In genomic region chr16:76201773-76202571, GRCm38 (mm10) we compare ENCODE assay signal across 8 mouse cellular contexts.
DNase-seq lines count a peak whose midpoint lies in the region; TF ChIP-seq lines count a peak whose summit lies in the region.

No protein-coding gene starts in this region.

- H3K27ac ChIP-seq in gastrocnemius, adult 2 months = no peak overlapping the region
- no peak overlapping the region for H3K27ac ChIP-seq in embryonic fibroblast, embryonic 13.5 days (ENCODE audit: insufficient read depth, low read length)

- no peak for TF ChIP-seq POLR2A in embryonic fibroblast, embryonic 13.5 days (IDR thresholded peaks at IDR 0.05; ENCODE audit: low read depth, low read length)

- H3K4me3 ChIP-seq in gastrocnemius, adult 2 months = no peak overlapping the region
- H3K4me3 ChIP-seq in embryonic fibroblast, embryonic 13.5 days (ENCODE audit: insufficient read depth, low read length) = no peak overlapping the region

- intact Hi-C loops in gastrocnemius, adult 2 months (cut with DNase I) = loop anchor here (2.0 to 10.0 kb wide), 4 partner anchors 171 to 665 kb away; partner anchors contain the start of gene Nrip1

- DNase-seq in gastrocnemius, adult 2 months = peak; percentile 50
- DNase-seq in gastrocnemius, postnatal 10 days = no peak
- peak; percentile 6 to 11 for DNase-seq in B cell, adult 2 months
- peak; percentile 62 to 72 for DNase-seq in adrenal gland, postnatal 36 days
- DNase-seq in kidney, postnatal 36 days = peak; percentile 71 to 81
- peak; percentile 32 for DNase-seq in skeletal muscle tissue, adult 2 months (ENCODE audit: low read depth, low spot score)
- DNase-seq in testis, postnatal 10 days (ENCODE audit: low spot score) = no peak

- no peaks in the 10 kb centered on the region for H3K4me1 ChIP-seq in embryonic fibroblast, embryonic 13.5 days (ENCODE audit: control insufficient read depth, insufficient read depth, low read length)

- peak; percentile 75 for TF ChIP-seq CTCF in gastrocnemius, adult 2 months (IDR thresholded peaks at IDR 0.05)
- 0 out of 2 replicates have a peak, but pooled peaks have one; percentile 14 for TF ChIP-seq CTCF in embryonic fibroblast, embryonic 13.5 days (IDR thresholded peaks at IDR 0.05; ENCODE audit: borderline replicate concordance, insufficient read depth, low read length)

Comparison
In these comparisons a context has a peak if more than half of its experiments do, and no peak if none do; other contexts are left out.
1. DNase-seq: peak in gastrocnemius, adult 2 months (single experiment), B cell, adult 2 months (2 of 2), adrenal gland, postnatal 36 days (2 of 2), kidney, postnatal 36 days (2 of 2) and skeletal muscle tissue, adult 2 months (single experiment); none in gastrocnemius, postnatal 10 days (single experiment) and testis, postnatal 10 days (single experiment).